Mouse (Mus musculus) adrenal gland, adult 10 weeks (tissue): ENCODE measurements around the gene Slc35g1. TPM values are rescaled to one million over a fixed set of nuclear protein-coding genes. Genes with fewer than 3 reads are reported as not detected.

Experiments used
- polyA plus RNA-seq: library from polyadenylated mRNA; stranded (reverse); fragments of 350-450 nt; fragmentation: Illumina TruSeq; extraction: RNeasy Lipid Tissue Mini Kit (QIAGEN cat#74804); gene quantifications from one replicate; pipeline ENCODE4 v1.2.3, GENCODE M21; 2014; ENCODE audit warnings: low read depth, low replicate concordance

The Slc35g1 gene
- 47.8 TPM for polyA plus RNA-seq

DNA sequence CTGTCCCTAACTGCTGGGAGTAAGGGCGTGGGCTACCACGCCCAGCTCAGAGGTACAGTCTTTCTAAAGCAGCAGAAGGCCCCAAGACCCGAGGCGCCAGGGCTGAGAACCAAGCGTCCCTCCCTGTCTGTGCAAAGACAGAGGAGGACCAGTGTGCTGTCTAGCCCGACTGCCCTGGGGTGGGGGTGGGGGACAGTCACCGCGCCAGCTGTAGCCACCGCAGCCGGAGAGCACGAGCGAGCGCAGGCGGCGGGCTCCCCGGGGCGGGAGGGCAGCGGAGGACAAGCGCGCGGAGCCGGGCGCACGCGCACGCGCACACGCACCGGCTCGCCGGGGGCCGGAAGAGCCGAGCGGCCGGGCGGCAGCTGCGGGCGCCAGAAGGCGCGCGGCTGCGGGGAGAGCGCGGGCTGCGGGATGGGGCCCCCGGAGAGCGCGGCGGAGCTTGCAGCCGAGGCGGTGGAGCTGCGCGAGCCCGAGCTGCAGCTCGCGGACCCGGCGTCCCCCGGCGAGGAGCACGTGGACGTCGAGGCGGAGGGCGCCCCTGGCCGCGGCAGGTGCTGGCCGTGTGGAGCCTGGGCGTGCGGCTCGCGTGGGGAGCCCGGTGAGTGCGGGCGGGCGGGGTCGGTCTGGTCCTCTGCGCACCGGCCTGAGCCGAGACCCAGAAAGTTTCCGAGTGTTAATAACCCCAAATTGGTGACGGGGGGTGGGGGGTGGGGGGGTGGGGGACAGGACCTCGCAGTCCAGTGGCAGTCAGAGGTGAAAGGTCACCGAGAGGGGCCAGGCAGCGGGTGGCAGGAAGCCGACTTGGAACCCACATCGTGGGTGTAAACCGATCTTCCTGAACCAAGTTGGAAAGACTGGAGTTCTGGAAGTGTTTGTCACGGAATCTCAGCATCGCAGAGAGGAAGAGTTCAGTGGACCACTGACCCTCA is at the start of gene Slc35g1:
Gene Slc35g1, plus strand, starts transcription at position 280 of the 932 bp plus-strand sequence.

Other genes with a start within 250 kb of the Slc35g1 start
- gene Fra10ac1, start 171.8 kb upstream of the Slc35g1 start, polyA plus RNA-seq = 62.7 TPM
- 4.5 TPM for gene Lgi1, start 131.4 kb upstream of the Slc35g1 start, polyA plus RNA-seq
- gene Plce1, start 85.1 kb downstream of the Slc35g1 start, polyA plus RNA-seq = 4.3 TPM